Mouse (Mus musculus) ES-Bruce4 (cell line): ENCODE data around the gene Bcl2l15. TPM values are rescaled to one million over a fixed set of nuclear protein-coding genes. Genes with fewer than 3 reads are reported as not detected.

Source experiments
- H3K27ac ChIP-seq: 2 replicates; pipeline ENCODE4 v1.5.1; 2012; ENCODE audit warnings: low read length, inconsistent platforms; ENCODE audit not compliant: insufficient read depth
- H3K27me3 ChIP-seq: 2 replicates; pipeline ENCODE4 v1.6.1; 2012; ENCODE audit warnings: mild to moderate bottlenecking, low read length, inconsistent platforms; ENCODE audit not compliant: control insufficient read depth, poor library complexity, insufficient read depth, severe bottlenecking
- H3K36me3 ChIP-seq: 2 replicates; pipeline ENCODE4 v1.6.1; 2012; ENCODE audit warnings: inconsistent platforms, mild to moderate bottlenecking, low read length, moderate library complexity; ENCODE audit not compliant: control insufficient read depth, poor library complexity, insufficient read depth, severe bottlenecking
- H3K4me1 ChIP-seq: one replicate; pipeline ENCODE4 v1.8.1; 2011; ENCODE audit warnings: low read length; ENCODE audit not compliant: control insufficient read depth, insufficient read depth
- H3K4me3 ChIP-seq: 2 replicates; pipeline ENCODE4 v1.5.1; 2011; ENCODE audit warnings: low read depth, mild to moderate bottlenecking, low read length
- H3K9ac ChIP-seq: 2 replicates; pipeline ENCODE4 v1.6.1; 2012; ENCODE audit warnings: low read depth, mild to moderate bottlenecking, inconsistent platforms; ENCODE audit not compliant: poor library complexity, severe bottlenecking
- H3K9me3 ChIP-seq: replicated peaks from 2 replicates; pipeline ENCODE4 v1.6.1; 2012; ENCODE audit warnings: mild to moderate bottlenecking, low read length, inconsistent platforms; ENCODE audit not compliant: control insufficient read depth, poor library complexity, insufficient read depth, severe bottlenecking
- CTCF ChIP-seq: IDR thresholded peaks from one replicate; pipeline ENCODE4 v1.8.1; 2011; ENCODE audit warnings: low read depth, low read length
- EP300 ChIP-seq: IDR thresholded peaks from 2 replicates; pipeline ENCODE4 v1.6.1; 2011; ENCODE audit warnings: low read depth, low read length; ENCODE audit not compliant: insufficient read depth
- POLR2A ChIP-seq: IDR thresholded peaks from one replicate; pipeline ENCODE4 v1.8.1; 2011; ENCODE audit warnings: low read length; ENCODE audit not compliant: insufficient read depth
- polyA plus RNA-seq: library from polyadenylated mRNA; stranded (reverse); fragments of >200 nt; gene quantifications from 2 replicates; pipeline ENCODE4 v1.2.4, GENCODE M21; 2011; ENCODE audit warnings: low read depth; ENCODE audit not compliant: missing spikeins, insufficient read depth, insufficient read length

Gene Bcl2l15
- polyA plus RNA-seq, 1 experiment, result not detected

DNA sequence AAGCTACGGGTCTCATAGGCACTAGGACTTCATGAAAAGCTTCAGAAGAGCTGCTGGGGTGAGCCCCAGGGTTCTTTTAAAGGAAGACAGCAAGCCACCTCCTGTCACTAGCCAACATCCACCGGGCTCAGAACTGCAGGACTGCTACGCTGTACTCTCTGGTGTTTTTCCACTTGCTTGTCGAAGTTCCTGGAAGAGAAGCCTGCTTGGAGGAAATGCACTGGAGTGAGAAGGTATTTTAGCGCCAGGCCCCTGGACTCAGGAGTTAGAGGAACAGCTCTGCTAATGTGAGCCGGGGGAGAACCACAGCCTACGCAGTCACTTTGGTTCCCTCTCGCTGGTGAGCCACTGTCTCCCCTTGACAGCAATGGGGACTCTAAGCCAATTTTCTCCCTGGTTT is 29.5 kb upstream of the Bcl2l15 start:
- no peak overlapping the region for H3K27ac ChIP-seq
- H3K27me3 ChIP-seq, result no peaks in the 10 kb centered on the region
- H3K4me1 ChIP-seq, result no peaks in the 10 kb centered on the region
- TF ChIP-seq EP300 (no peak), POLR2A (no peak), CTCF (no peak)
- no peak overlapping the region for H3K4me3 ChIP-seq
- H3K36me3 ChIP-seq, result peaks cover 30% of the 10 kb centered on the region
- no peaks in the 10 kb centered on the region for H3K9me3 ChIP-seq
- H3K9ac ChIP-seq, result no peak overlapping the region

DNA sequence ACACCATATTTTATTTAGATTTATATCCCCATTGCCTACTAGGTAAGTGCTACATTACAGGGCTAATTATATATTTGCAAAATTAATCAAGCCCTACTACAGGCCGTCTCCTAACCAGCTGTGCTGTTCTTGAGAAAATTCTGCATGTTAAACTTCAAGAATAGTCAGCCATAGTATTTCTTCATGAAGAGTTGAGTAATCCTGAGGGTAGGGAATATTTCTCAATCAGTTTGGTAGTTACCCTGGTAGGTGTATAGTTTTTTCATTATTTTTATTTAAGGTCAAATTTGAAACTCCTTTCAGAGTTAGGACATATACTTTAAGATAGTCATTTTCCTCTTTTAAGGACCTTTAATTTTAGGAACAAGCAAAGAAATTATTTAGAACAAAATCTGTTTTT is 26.7 kb upstream of the Bcl2l15 start:
- no peaks in the 10 kb centered on the region for H3K27me3 ChIP-seq
- no peak overlapping the region for H3K27ac ChIP-seq
- H3K4me1 ChIP-seq, result no peaks in the 10 kb centered on the region
- H3K36me3 ChIP-seq, result peaks cover 30% of the 10 kb centered on the region
- no peaks in the 10 kb centered on the region for H3K9me3 ChIP-seq
- TF ChIP-seq POLR2A (no peak), EP300 (no peak), CTCF (no peak)
- no peak overlapping the region for H3K9ac ChIP-seq
- H3K4me3 ChIP-seq, result no peak overlapping the region

DNA sequence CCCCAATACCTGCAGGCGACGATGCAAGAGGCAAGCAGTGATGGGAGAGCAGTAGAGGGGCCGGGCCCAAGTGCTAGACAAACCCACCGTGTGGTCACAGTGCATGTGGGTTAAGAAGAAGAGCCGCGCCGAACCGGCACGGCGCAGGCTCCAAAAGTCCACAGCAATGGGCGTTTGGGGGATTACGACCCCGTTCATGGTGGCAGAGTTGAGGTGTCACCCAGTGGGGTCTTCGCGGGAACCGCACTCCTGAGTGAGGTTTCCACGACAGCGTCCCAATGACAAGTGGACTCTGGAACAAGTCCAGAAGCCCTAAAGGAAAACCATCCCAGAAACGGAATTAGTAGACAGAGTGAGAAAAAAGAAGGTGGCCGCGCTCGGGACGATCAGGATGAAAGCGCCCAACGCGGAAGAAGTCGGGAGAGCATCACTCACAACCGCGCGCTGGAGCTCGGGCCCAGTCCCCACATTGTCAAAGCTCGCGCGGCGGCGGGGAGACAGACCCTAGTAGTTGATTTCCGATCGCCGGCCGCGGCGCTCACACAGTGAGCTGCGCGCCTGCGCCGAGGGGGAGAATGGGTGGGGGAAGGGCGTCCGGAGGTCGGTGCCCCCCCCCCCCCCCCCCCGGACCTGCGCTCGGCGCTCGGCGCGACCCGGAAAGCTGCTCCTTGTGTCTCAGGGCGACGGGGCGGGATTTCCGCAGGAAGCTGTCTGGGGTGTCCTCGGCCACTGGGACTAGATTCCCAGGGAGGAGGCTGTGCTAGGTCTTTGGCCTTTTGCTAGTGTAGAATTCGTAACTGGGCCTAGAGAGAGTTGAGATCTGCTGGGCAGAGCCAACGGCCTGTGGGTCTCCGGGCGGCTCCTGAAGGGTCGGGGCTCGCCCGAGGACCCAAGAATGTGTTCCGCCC is 23.3 kb upstream of the Bcl2l15 start, which contains the start of the genes Dclre1b, Ap4b1 and Gm43064:
Gene Dclre1b, minus strand, starts transcription at position 554 of the 908 bp plus-strand sequence.
Gene Ap4b1, plus strand, starts transcription at position 630 of the 908 bp plus-strand sequence.
Gene Gm43064, plus strand, starts transcription at position 683 of the 908 bp plus-strand sequence.
- Histone ChIP-seq H3K36me3 (peaks cover 19% of the 10 kb centered on the region), H3K9ac (peak within 1 kb of the TSS; percentile 87), H3K27me3 (no peaks in the 10 kb centered on the region), H3K4me3 (peak within 1 kb of the TSS; percentile 99), H3K9me3 (no peaks in the 10 kb centered on the region), H3K4me1 (no peaks in the 10 kb centered on the region), H3K27ac (peak within 1 kb of the TSS; percentile 37)
- 0 out of 2 replicates have a peak, but pooled peaks have one; percentile 11 for TF ChIP-seq EP300
- TF ChIP-seq POLR2A, result peak; percentile 38
- TF ChIP-seq CTCF, result no peak

DNA sequence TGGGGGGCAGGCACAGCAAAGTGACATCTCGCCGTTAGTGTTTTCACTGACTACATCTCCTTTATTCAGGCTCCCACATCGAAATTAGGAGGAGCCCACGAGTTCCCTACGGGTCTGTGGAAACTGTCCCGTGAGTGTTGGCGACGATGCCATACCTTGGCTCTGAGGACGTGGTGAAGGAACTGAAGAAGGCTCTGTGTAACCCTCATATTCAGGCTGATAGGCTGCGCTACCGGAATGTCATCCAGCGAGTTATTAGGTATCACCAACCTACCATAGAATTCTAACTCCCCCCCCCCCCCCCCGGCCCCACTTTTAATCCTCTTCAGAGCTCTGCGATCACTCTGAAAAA is 22.6 kb upstream of the Bcl2l15 start:
- Histone ChIP-seq H3K27me3 (no peaks in the 10 kb centered on the region), H3K9ac (peak overlapping the region; percentile 87), H3K4me1 (no peaks in the 10 kb centered on the region), H3K4me3 (peak overlapping the region; percentile 99), H3K9me3 (no peaks in the 10 kb centered on the region), H3K27ac (peak overlapping the region; percentile 30; the same call in 1 of the 2 replicates), H3K36me3 (peaks cover 13% of the 10 kb centered on the region)
- TF ChIP-seq CTCF, result no peak
- TF ChIP-seq EP300, result no peak
- TF ChIP-seq POLR2A, result no peak

DNA sequence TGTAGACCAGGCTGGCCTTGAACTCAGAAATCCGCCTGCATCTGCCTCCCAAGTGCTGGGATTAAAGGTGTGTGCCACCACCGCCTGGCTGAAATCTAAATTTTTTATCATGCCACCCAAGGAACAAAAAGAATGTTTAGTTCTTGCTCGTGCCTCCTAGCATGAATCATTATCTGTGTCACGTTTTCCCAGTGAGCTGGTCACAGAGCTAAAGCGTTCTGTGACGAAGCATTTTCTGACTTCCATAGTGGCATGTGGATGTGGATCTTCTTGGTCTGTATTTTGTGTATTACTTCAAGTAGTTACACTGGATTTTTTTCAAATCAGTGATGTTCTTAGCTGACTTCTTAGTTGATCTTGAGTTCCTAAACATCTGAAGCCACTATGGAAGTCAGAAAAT is 21.4 kb upstream of the Bcl2l15 start:
- H3K9ac ChIP-seq, result no peak overlapping the region
- H3K4me3 ChIP-seq, result no peak overlapping the region
- no peaks in the 10 kb centered on the region for H3K4me1 ChIP-seq
- H3K27me3 ChIP-seq, result no peaks in the 10 kb centered on the region
- no peaks in the 10 kb centered on the region for H3K9me3 ChIP-seq
- H3K36me3 ChIP-seq, result peaks cover 8% of the 10 kb centered on the region
- no peak overlapping the region for H3K27ac ChIP-seq
- TF ChIP-seq POLR2A (no peak), EP300 (no peak), CTCF (no peak)

DNA sequence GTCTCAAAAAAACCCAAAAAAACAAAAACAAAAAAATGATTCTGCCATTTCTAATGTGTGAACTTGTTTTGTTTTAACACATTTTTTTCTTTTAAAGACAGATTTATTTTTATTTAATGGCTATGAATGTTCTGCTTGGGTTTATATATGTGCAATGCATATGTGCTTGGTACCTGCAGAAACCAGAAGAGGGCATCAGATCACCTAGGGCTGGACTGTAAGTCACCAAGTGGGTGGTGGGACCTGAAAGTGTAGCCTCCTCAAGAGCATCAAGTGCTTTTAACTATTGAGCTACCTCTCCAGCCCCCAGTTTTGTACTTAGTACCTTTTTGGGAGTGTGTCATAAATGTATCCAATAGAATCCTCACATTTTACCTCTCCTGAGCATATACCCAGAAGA is 4.9 kb upstream of the Bcl2l15 start:
- Histone ChIP-seq H3K36me3 (0 out of 2 replicates have a peak, but pooled peaks cover 2% of the 10 kb centered on the region), H3K27me3 (no peaks in the 10 kb centered on the region), H3K4me3 (no peak overlapping the region), H3K9ac (no peak overlapping the region), H3K4me1 (no peaks in the 10 kb centered on the region), H3K27ac (no peak overlapping the region), H3K9me3 (no peaks in the 10 kb centered on the region)
- no peak for TF ChIP-seq POLR2A
- TF ChIP-seq EP300, result no peak
- peak; percentile 35 for TF ChIP-seq CTCF
